ENCODE assay signal across 7 mouse cellular contexts in the genomic region with DNA sequence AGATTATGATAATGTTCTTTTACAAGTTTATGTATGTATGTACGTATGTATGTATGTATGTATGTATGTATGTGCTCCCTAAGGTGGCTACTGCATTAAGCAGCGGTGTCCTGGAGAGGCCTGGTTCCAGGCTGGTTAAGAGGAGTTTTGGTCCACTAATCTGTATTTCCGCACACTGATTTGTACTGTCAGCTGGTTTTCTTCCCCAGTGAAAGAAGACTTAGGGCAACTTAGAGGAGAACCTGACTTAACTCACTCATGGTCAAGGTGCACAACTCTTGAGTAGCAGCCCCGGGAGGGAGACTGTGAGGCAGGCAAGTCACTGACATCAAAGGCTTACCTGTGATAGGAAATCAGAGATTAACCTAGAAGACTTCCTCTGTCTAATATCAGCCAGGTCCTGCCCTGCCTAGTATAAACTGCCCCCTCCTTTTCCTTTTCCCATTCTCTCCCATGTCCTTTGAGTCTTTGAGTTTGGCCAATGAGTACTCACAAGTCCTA. TPM values are rescaled to one million over a fixed set of nuclear protein-coding genes. Genes with fewer than 3 reads are reported as not detected.
DNase-seq lines count a peak whose midpoint lies in the region; ATAC-seq lines count a peak whose summit lies in the region.

No protein-coding gene starts in this region.

- no peak for ATAC-seq in lung, embryonic 15.5 days (ENCODE audit: borderline replicate concordance, extremely low read depth, low FRiP score, low TSS enrichment)
- no peak for ATAC-seq in embryonic facial prominence, embryonic 15.5 days (ENCODE audit: insufficient number of reproducible peaks, low FRiP score, low TSS enrichment, low read depth)
- no peak for ATAC-seq in stomach, embryonic 14.5 days (ENCODE audit: insufficient number of reproducible peaks, insufficient read depth, low FRiP score, low read depth)

- H3K27me3 ChIP-seq in lung, embryonic 15.5 days: no peaks in the 10 kb centered on the region
- no peaks in the 10 kb centered on the region for H3K27me3 ChIP-seq in embryonic facial prominence, embryonic 15.5 days
- no peaks in the 10 kb centered on the region for H3K27me3 ChIP-seq in limb, embryonic 10.5 days (ENCODE audit: low read depth, poor library complexity, severe bottlenecking)
- no peaks in the 10 kb centered on the region for H3K27me3 ChIP-seq in stomach, embryonic 14.5 days (ENCODE audit: control insufficient read depth, insufficient read depth, low read length)

- peak overlapping the region; percentile 41 for H3K4me3 ChIP-seq in lung, embryonic 15.5 days
- H3K4me3 ChIP-seq in embryonic facial prominence, embryonic 15.5 days (replicated peaks): peak overlapping the region; percentile 45
- H3K4me3 ChIP-seq in limb, embryonic 10.5 days: peak overlapping the region; percentile 57
- peak overlapping the region; percentile 32 for H3K4me3 ChIP-seq in stomach, embryonic 14.5 days (ENCODE audit: low read depth, low read length)

- H3K9me3 ChIP-seq in lung, embryonic 15.5 days: no peaks in the 10 kb centered on the region
- H3K9me3 ChIP-seq in embryonic facial prominence, embryonic 15.5 days (replicated peaks): no peaks in the 10 kb centered on the region
- no peaks in the 10 kb centered on the region for H3K9me3 ChIP-seq in limb, embryonic 10.5 days (replicated peaks)
- no peaks in the 10 kb centered on the region for H3K9me3 ChIP-seq in stomach, embryonic 14.5 days (ENCODE audit: control insufficient read depth, low read depth, low read length)

- H3K36me3 ChIP-seq in lung, embryonic 15.5 days: no peaks in the 10 kb centered on the region
- H3K36me3 ChIP-seq in embryonic facial prominence, embryonic 15.5 days: no peaks in the 10 kb centered on the region
- H3K36me3 ChIP-seq in limb, embryonic 10.5 days: no peaks in the 10 kb centered on the region
- no peaks in the 10 kb centered on the region for H3K36me3 ChIP-seq in stomach, embryonic 14.5 days (ENCODE audit: control insufficient read depth, insufficient read depth, low read length)

- DNase-seq in lung, postnatal 36 days: no peak
- DNase-seq in limb, embryonic 10.5 days (ENCODE audit: low spot score): peak; percentile 40
- no peak for DNase-seq in layer of hippocampus, postnatal 14 days (ENCODE audit: low spot score in 2 of 2)
- DNase-seq in layer of hippocampus, adult 18-20 months (ENCODE audit: low spot score in 2 of 2): no peak

- H3K9ac ChIP-seq in lung, embryonic 15.5 days: peak overlapping the region; percentile 51
- H3K9ac ChIP-seq in embryonic facial prominence, embryonic 15.5 days: peak overlapping the region; percentile 44; the same call in 1 of the 2 replicates
- peak overlapping the region; percentile 65; the same call in 1 of the 2 replicates for H3K9ac ChIP-seq in stomach, embryonic 14.5 days (replicated peaks; ENCODE audit: low read depth, low read length)

- H3K4me2 ChIP-seq in lung, embryonic 15.5 days: peak overlapping the region; percentile 66
- H3K4me2 ChIP-seq in embryonic facial prominence, embryonic 15.5 days (replicated peaks): peak overlapping the region; percentile 50
- peak overlapping the region; percentile 59 for H3K4me2 ChIP-seq in stomach, embryonic 14.5 days (replicated peaks; ENCODE audit: low read depth, low read length)

- WGBS in lung, embryonic 15.5 days: 60% methylated on average over 4 of the region's 4 CpGs
- WGBS in embryonic facial prominence, embryonic 15.5 days: 70% methylated on average over 4 of the region's 4 CpGs
- WGBS in limb, embryonic 10.5 days: 87% methylated on average over 4 of the region's 4 CpGs
- WGBS in stomach, embryonic 14.5 days: 68% methylated on average over 4 of the region's 4 CpGs

- H3K27ac ChIP-seq in lung, embryonic 15.5 days: peak overlapping the region; percentile 70
- no peak overlapping the region for H3K27ac ChIP-seq in embryonic facial prominence, embryonic 15.5 days (replicated peaks)
- peak overlapping the region; percentile 90 for H3K27ac ChIP-seq in limb, embryonic 10.5 days
- H3K27ac ChIP-seq in stomach, embryonic 14.5 days (ENCODE audit: low read length): peak overlapping the region; percentile 59; the same call in 1 of the 2 replicates

- H3K4me1 ChIP-seq in lung, embryonic 15.5 days: peaks cover 30% of the 10 kb centered on the region
- peaks cover 19% of the 10 kb centered on the region for H3K4me1 ChIP-seq in embryonic facial prominence, embryonic 15.5 days
- H3K4me1 ChIP-seq in limb, embryonic 10.5 days: peaks cover 19% of the 10 kb centered on the region
- peaks cover 9% of the 10 kb centered on the region for H3K4me1 ChIP-seq in stomach, embryonic 14.5 days (ENCODE audit: control insufficient read depth, insufficient read depth, low read length)

RNA-seq across cellular contexts. Expression of a gene that starts 2.0 kb away (rescaled TPM):
- 9.8 and 13.7 TPM in 2 replicates for polyA plus RNA-seq in lung, embryonic 15.5 days (2015; fragmentation: Nextera tagmentation; extraction: Ambion mirVana)
- polyA plus RNA-seq in embryonic facial prominence, embryonic 15.5 days (2015; fragmentation: Nextera tagmentation; extraction: Ambion mirVana): 4.7 and 5.7 TPM in 2 replicates
- polyA plus RNA-seq in limb, embryonic 10.5 days (2016; fragmentation: Nextera tagmentation; extraction: Ambion mirVana): 6.5 and 7.3 TPM in 2 replicates
- polyA plus RNA-seq in stomach, embryonic 14.5 days (2014; fragmentation: Nextera tagmentation; extraction: Ambion mirVana): 4.9 and 6.2 TPM in 2 replicates
- total RNA-seq in layer of hippocampus, postnatal 14 days (2021): 10 to 100 TPM; 11.3 to 14.7 TPM
- total RNA-seq in layer of hippocampus, adult 18-20 months (2021): 10 to 100 TPM in 1 of 2 experiments, 1 to 10 TPM in 1; 7.7 to 11.1 TPM

RNA-seq across cellular contexts. Expression of a gene that starts 3.2 kb away (rescaled TPM):
- polyA plus RNA-seq in lung, embryonic 15.5 days (2015; fragmentation: Nextera tagmentation; extraction: Ambion mirVana): 58.4 and 70.0 TPM in 2 replicates
- 76.7 and 79.1 TPM in 2 replicates for polyA plus RNA-seq in embryonic facial prominence, embryonic 15.5 days (2015; fragmentation: Nextera tagmentation; extraction: Ambion mirVana)
- 18.9 and 27.3 TPM in 2 replicates for polyA plus RNA-seq in limb, embryonic 10.5 days (2016; fragmentation: Nextera tagmentation; extraction: Ambion mirVana)
- polyA plus RNA-seq in stomach, embryonic 14.5 days (2014; fragmentation: Nextera tagmentation; extraction: Ambion mirVana): 54.1 and 54.7 TPM in 2 replicates
- total RNA-seq in layer of hippocampus, postnatal 14 days (2021): 100 to 1,000 TPM; 248 to 267 TPM
- total RNA-seq in layer of hippocampus, adult 18-20 months (2021): 100 to 1,000 TPM; 207 to 216 TPM

RNA-seq across cellular contexts. Expression of a gene that starts 8.4 kb away (rescaled TPM):
- 20.4 and 20.5 TPM in 2 replicates for polyA plus RNA-seq in lung, embryonic 15.5 days (2015; fragmentation: Nextera tagmentation; extraction: Ambion mirVana)
- polyA plus RNA-seq in embryonic facial prominence, embryonic 15.5 days (2015; fragmentation: Nextera tagmentation; extraction: Ambion mirVana): 25.9 and 30.4 TPM in 2 replicates
- 12.7 and 15.9 TPM in 2 replicates for polyA plus RNA-seq in limb, embryonic 10.5 days (2016; fragmentation: Nextera tagmentation; extraction: Ambion mirVana)
- polyA plus RNA-seq in stomach, embryonic 14.5 days (2014; fragmentation: Nextera tagmentation; extraction: Ambion mirVana): 12.3 and 17.2 TPM in 2 replicates
- total RNA-seq in layer of hippocampus, postnatal 14 days (2021): 1 to 10 TPM; 6.7 to 8.0 TPM
- total RNA-seq in layer of hippocampus, adult 18-20 months (2021): 10 to 100 TPM in 1 of 2 experiments, 1 to 10 TPM in 1; 8.7 to 12.8 TPM

RNA-seq across cellular contexts. Expression of a gene that starts 9.6 kb away (rescaled TPM):
- polyA plus RNA-seq in lung, embryonic 15.5 days (2015; fragmentation: Nextera tagmentation; extraction: Ambion mirVana): 0.45 and 1.9 TPM in 2 replicates
- 1.6 TPM in 1 of 2 replicates, not detected in the other for polyA plus RNA-seq in embryonic facial prominence, embryonic 15.5 days (2015; fragmentation: Nextera tagmentation; extraction: Ambion mirVana)
- 0.41 TPM in 1 of 2 replicates, not detected in the other for polyA plus RNA-seq in limb, embryonic 10.5 days (2016; fragmentation: Nextera tagmentation; extraction: Ambion mirVana)
- polyA plus RNA-seq in stomach, embryonic 14.5 days (2014; fragmentation: Nextera tagmentation; extraction: Ambion mirVana): 1.4 and 3.0 TPM in 2 replicates
- total RNA-seq in layer of hippocampus, postnatal 14 days (2021): not detected
- total RNA-seq in layer of hippocampus, adult 18-20 months (2021): not detected

RNA-seq across cellular contexts. Expression of a gene that starts 16.0 kb away (rescaled TPM):
- 7.2 and 7.4 TPM in 2 replicates for polyA plus RNA-seq in lung, embryonic 15.5 days (2015; fragmentation: Nextera tagmentation; extraction: Ambion mirVana)
- polyA plus RNA-seq in embryonic facial prominence, embryonic 15.5 days (2015; fragmentation: Nextera tagmentation; extraction: Ambion mirVana): 9.8 and 13.5 TPM in 2 replicates
- 3.4 and 5.8 TPM in 2 replicates for polyA plus RNA-seq in limb, embryonic 10.5 days (2016; fragmentation: Nextera tagmentation; extraction: Ambion mirVana)
- polyA plus RNA-seq in stomach, embryonic 14.5 days (2014; fragmentation: Nextera tagmentation; extraction: Ambion mirVana): 9.7 and 9.8 TPM in 2 replicates
- total RNA-seq in layer of hippocampus, postnatal 14 days (2021): 1 to 10 TPM; 4.0 to 4.8 TPM
- 1 to 10 TPM; 8.3 to 9.0 TPM for total RNA-seq in layer of hippocampus, adult 18-20 months (2021)
